Mouse (Mus musculus): Measurements from ENCODE around the gene Inhbe. TPM values are rescaled to one million over a fixed set of nuclear protein-coding genes. Genes with fewer than 3 reads are reported as not detected.
A peak's percentile ranks its signal among the peaks of the same experiment; 100 is the strongest.
"Not testable (repeated sequence)": the region's sequence is repeated elsewhere in the genome, so short reads cannot be mapped to it uniquely, and the experiment has no call there.

The Inhbe gene
- polyA plus RNA-seq, 1 experiment from 2014 or later: 0.07 TPM

GRCm38 (mm10) chr10:127318009-127318408, 36.2 kb downstream of the Inhbe start:
- Histone ChIP-seq H3K4me2 (no peak overlapping the region), H3K27me3 (peaks cover 22% of the 10 kb centered on the region; the same call in 1 of the 2 replicates), H3K36me3 (no peaks in the 10 kb centered on the region), H3K27ac (no peak overlapping the region), H3K4me3 (no peak overlapping the region), H3K9ac (no peak overlapping the region), H3K9me3 (no peaks in the 10 kb centered on the region), H3K4me1 (no peaks in the 10 kb centered on the region)
- no peak for ATAC-seq (ENCODE audit: insufficient number of reproducible peaks, insufficient read depth, low FRiP score, low TSS enrichment, low read depth)
- WGBS: 44% methylated on average over 4 of the region's 4 CpGs

GRCm38 (mm10) chr10:127317277-127317676, 36.9 kb downstream of the Inhbe start:
- WGBS: 77% methylated on average over 2 of the region's 2 CpGs
- Histone ChIP-seq H3K4me2 (no peak overlapping the region), H3K36me3 (no peaks in the 10 kb centered on the region), H3K27ac (no peak overlapping the region), H3K27me3 (peaks cover 15% of the 10 kb centered on the region; the same call in 1 of the 2 replicates), H3K9me3 (no peaks in the 10 kb centered on the region), H3K4me1 (peaks cover 2% of the 10 kb centered on the region; the same call in 1 of the 2 replicates), H3K4me3 (no peak overlapping the region), H3K9ac (no peak overlapping the region)
- no peak for ATAC-seq (ENCODE audit: insufficient number of reproducible peaks, insufficient read depth, low FRiP score, low TSS enrichment, low read depth)

GRCm38 (mm10) chr10:127314950-127315349, 39.3 kb downstream of the Inhbe start:
- H3K36me3 ChIP-seq; H3K4me3 ChIP-seq; H3K9ac ChIP-seq; H3K27ac ChIP-seq; H3K9me3 ChIP-seq; ATAC-seq (ENCODE audit: insufficient number of reproducible peaks, insufficient read depth, low FRiP score, low TSS enrichment, low read depth); H3K4me2 ChIP-seq; H3K27me3 ChIP-seq: not testable (repeated sequence)
- H3K4me1 ChIP-seq: peaks cover 12% of the 10 kb centered on the region
- WGBS: 85% methylated on average over 1 of the region's 1 CpGs

- H3K9me3 ChIP-seq; ATAC-seq (ENCODE audit: insufficient number of reproducible peaks, insufficient read depth, low FRiP score, low TSS enrichment, low read depth); H3K9ac ChIP-seq; H3K4me3 ChIP-seq; H3K27me3 ChIP-seq; H3K36me3 ChIP-seq; H3K4me2 ChIP-seq; H3K27ac ChIP-seq: not testable (repeated sequence)
- 89% methylated on average over 5 of the region's 5 CpGs for WGBS
- peaks cover 12% of the 10 kb centered on the region for H3K4me1 ChIP-seq
These were observed 40.7 kb downstream of the Inhbe start for GRCm38 (mm10) chr10:127313516-127313915.

GRCm38 (mm10) chr10:127312858-127313257, 41.4 kb downstream of the Inhbe start:
- ATAC-seq (ENCODE audit: insufficient number of reproducible peaks, insufficient read depth, low FRiP score, low TSS enrichment, low read depth): no peak

GRCm38 (mm10) chr10:127312356-127312676, 41.9 kb downstream of the Inhbe start:
- 2% methylated on average over 4 of the region's 4 CpGs for WGBS
- peak overlapping the region; percentile 81 for H3K4me2 ChIP-seq

More at GRCm38 (mm10) chr10:127312858-127313257, 41.4 kb downstream of the Inhbe start:
- Histone ChIP-seq H3K4me3 (no peak overlapping the region), H3K9ac (no peak overlapping the region), H3K36me3 (peaks cover 15% of the 10 kb centered on the region), H3K9me3 (no peaks in the 10 kb centered on the region), H3K4me1 (peaks cover 12% of the 10 kb centered on the region), H3K4me2 (no peak overlapping the region), H3K27me3 (no peaks in the 10 kb centered on the region), H3K27ac (no peak overlapping the region)
- WGBS: 81% methylated on average over 4 of the region's 4 CpGs

GRCm38 (mm10) chr10:127311476-127312355, 42.5 kb downstream of the Inhbe start, which contains the start of gene Mars:
Mars (minus strand) TSS chr10:127311786.
- WGBS: under 1% methylated on average over 65 of the region's 65 CpGs
- peak within 1 kb of the TSS; percentile 88 for H3K9ac ChIP-seq
- H3K9me3 ChIP-seq: no peaks in the 10 kb centered on the region
- peak within 1 kb of the TSS; percentile 83 for H3K4me3 ChIP-seq
- peak within 1 kb of the TSS; percentile 81 for H3K27ac ChIP-seq
- peak within 1 kb of the TSS; percentile 81 for H3K4me2 ChIP-seq
- peaks cover 26% of the 10 kb centered on the region for H3K36me3 ChIP-seq
- no peaks in the 10 kb centered on the region for H3K27me3 ChIP-seq
- peak; percentile 96 for ATAC-seq (ENCODE audit: insufficient number of reproducible peaks, insufficient read depth, low FRiP score, low TSS enrichment, low read depth)
- H3K4me1 ChIP-seq: peaks cover 12% of the 10 kb centered on the region

More at GRCm38 (mm10) chr10:127312356-127312676, 41.9 kb downstream of the Inhbe start:
- Histone ChIP-seq H3K4me3 (peak overlapping the region; percentile 83), H3K27ac (peak overlapping the region; percentile 81), H3K9ac (peak overlapping the region; percentile 88), H3K36me3 (peaks cover 20% of the 10 kb centered on the region), H3K27me3 (no peaks in the 10 kb centered on the region), H3K4me1 (peaks cover 12% of the 10 kb centered on the region), H3K9me3 (no peaks in the 10 kb centered on the region)
- ATAC-seq (ENCODE audit: insufficient number of reproducible peaks, insufficient read depth, low FRiP score, low TSS enrichment, low read depth): no peak

- peak overlapping the region; percentile 83 for H3K4me3 ChIP-seq
- H3K36me3 ChIP-seq: peaks cover 36% of the 10 kb centered on the region
- peak; percentile 30; the same call in 1 of the 2 replicates for ATAC-seq (ENCODE audit: insufficient number of reproducible peaks, insufficient read depth, low FRiP score, low TSS enrichment, low read depth)
- peak overlapping the region; percentile 88 for H3K9ac ChIP-seq
- no peaks in the 10 kb centered on the region for H3K27me3 ChIP-seq
- H3K4me1 ChIP-seq: peaks cover 12% of the 10 kb centered on the region
- H3K27ac ChIP-seq: peak overlapping the region; percentile 81
- no peaks in the 10 kb centered on the region for H3K9me3 ChIP-seq
- H3K4me2 ChIP-seq: peak overlapping the region; percentile 81
- WGBS: 35% methylated on average over 23 of the region's 23 CpGs
These were observed 43.4 kb downstream of the Inhbe start for GRCm38 (mm10) chr10:127310523-127311475.

GRCm38 (mm10) chr10:127309167-127309566, 45.0 kb downstream of the Inhbe start:
- H3K36me3 ChIP-seq: peaks cover 52% of the 10 kb centered on the region
- WGBS: 86% methylated on average over 3 of the region's 3 CpGs
- not testable (repeated sequence) for H3K4me3 ChIP-seq; H3K9ac ChIP-seq; H3K27ac ChIP-seq; H3K9me3 ChIP-seq; H3K4me2 ChIP-seq; H3K27me3 ChIP-seq; ATAC-seq (ENCODE audit: insufficient number of reproducible peaks, insufficient read depth, low FRiP score, low TSS enrichment, low read depth)
- H3K4me1 ChIP-seq: peaks cover 12% of the 10 kb centered on the region

GRCm38 (mm10) chr10:127303136-127303535, 51.1 kb downstream of the Inhbe start:
- peaks cover 97% of the 10 kb centered on the region for H3K36me3 ChIP-seq
- 91% methylated on average over 11 of the region's 11 CpGs for WGBS
- H3K4me2 ChIP-seq: no peak overlapping the region
- no peak overlapping the region for H3K27ac ChIP-seq
- H3K4me1 ChIP-seq: no peaks in the 10 kb centered on the region
- H3K9me3 ChIP-seq: no peaks in the 10 kb centered on the region
- H3K9ac ChIP-seq: no peak overlapping the region
- H3K4me3 ChIP-seq: no peak overlapping the region
- no peak for ATAC-seq (ENCODE audit: insufficient number of reproducible peaks, insufficient read depth, low FRiP score, low TSS enrichment, low read depth)
- no peaks in the 10 kb centered on the region for H3K27me3 ChIP-seq

- WGBS: 92% methylated on average over 6 of the region's 6 CpGs
- no peak for ATAC-seq (ENCODE audit: insufficient number of reproducible peaks, insufficient read depth, low FRiP score, low TSS enrichment, low read depth)
- H3K9ac ChIP-seq: no peak overlapping the region
These were observed 53.9 kb downstream of the Inhbe start for GRCm38 (mm10) chr10:127300361-127300760.

More at GRCm38 (mm10) chr10:127300361-127300760, 53.9 kb downstream of the Inhbe start:
- Histone ChIP-seq H3K27me3 (no peaks in the 10 kb centered on the region), H3K4me2 (no peak overlapping the region), H3K4me1 (no peaks in the 10 kb centered on the region), H3K9me3 (no peaks in the 10 kb centered on the region), H3K27ac (no peak overlapping the region), H3K4me3 (no peak overlapping the region), H3K36me3 (peaks cover 97% of the 10 kb centered on the region)
